Mouse (Mus musculus) lung, postnatal 0 days (tissue): ENCODE measurements at regions not wholly inside any gene's neighbourhood (a gene's known extent, or its start where the extent isn't known, plus 50 kb on each side); places are given as distances from the start of the nearest gene placed in this dataset.

Experiments
- CTCF ChIP-seq: IDR thresholded peaks from 2 replicates; pipeline ENCODE4 v1.5.1; 2016; ENCODE audit warnings: antibody characterized with exemption, mild to moderate bottlenecking
- EP300 ChIP-seq: IDR thresholded peaks from 2 replicates; pipeline ENCODE4 v1.6.1; 2016; ENCODE audit warnings: antibody characterized with exemption, mild to moderate bottlenecking, control low read depth

DNA sequence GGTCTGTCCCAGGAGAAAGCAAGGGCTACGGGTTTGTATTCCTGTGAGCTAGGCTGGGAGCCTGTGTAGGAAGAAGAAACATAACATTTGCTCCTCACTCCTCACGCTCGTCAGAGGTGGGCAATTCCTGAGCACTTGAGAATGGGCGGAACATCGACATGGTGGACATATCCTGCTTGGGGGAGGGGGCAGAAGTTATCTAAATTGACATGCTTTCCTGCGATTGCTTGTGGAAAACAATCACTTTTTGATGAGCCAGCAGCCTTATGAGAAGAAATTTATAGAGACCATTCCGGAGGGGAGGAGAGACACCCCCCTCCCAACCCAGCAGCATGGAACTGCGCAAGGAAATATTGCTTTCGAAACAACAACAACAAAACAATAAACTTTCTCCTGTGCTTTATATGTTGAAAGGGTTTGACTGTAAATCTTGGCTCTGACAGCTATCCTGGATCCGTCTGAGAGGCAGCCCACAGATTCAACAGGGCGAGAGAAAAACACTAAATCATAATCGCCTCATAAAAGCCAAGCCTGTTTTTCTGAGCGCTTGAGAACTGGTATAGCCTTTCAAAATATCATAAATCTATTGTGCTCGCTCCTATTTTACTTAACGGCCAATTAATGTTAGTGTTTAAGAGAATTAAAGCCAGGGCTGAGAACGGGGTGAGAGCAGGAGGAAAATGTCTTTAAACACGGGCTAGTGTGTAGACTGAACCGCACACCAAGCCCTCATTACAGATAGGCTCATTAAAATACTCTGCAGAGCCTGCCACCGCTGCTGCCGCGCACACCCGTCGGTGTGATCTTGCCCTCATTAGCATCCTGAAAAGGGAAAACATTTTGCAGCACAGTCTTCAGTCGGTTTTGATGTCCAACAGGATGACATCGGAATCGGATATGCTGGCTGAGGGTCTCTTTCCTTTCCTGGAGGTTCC lies 242.0 kb downstream of the Cd83 start:
- TF ChIP-seq EP300 = no peak
- TF ChIP-seq CTCF = no peak
